Comparison of ENCODE assay signal across 8 mouse cellular contexts in the genomic region with DNA sequence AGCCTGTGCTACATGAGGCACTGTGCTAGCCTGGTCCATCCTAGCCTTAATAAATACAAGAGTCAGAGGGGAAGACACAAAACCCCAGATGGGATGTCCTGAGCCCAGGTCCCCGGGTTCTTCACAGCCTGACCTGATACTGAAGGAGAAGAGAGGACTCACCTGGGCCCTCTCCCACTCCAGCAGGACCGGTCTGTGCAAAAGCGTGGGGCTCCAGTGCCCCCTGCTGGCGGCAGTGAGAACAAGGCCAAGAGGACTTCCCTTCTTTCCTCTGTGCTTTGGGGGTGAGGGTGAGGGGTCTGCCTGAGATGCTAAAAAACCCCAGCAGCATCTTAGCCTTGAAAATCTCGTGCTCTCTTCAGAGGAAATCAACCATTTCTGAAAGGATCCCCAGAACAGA. TPM values are rescaled to one million over a fixed set of nuclear protein-coding genes. Genes with fewer than 3 reads are reported as not detected.
DNase-seq lines count a peak whose midpoint lies in the region; ATAC-seq and TF ChIP-seq lines count a peak whose summit lies in the region.

No protein-coding gene starts in this region.

- no peaks in the 10 kb centered on the region for H3K36me3 ChIP-seq in hindbrain, embryonic 10.5 days
- H3K36me3 ChIP-seq in hindbrain, embryonic 13.5 days, result no peaks in the 10 kb centered on the region
- H3K36me3 ChIP-seq in forebrain, embryonic 13.5 days (ENCODE audit: poor library complexity, severe bottlenecking), result no peaks in the 10 kb centered on the region
- no peaks in the 10 kb centered on the region for H3K36me3 ChIP-seq in midbrain, embryonic 13.5 days

- 17% methylated on average over 5 of the region's 5 CpGs for WGBS in hindbrain, embryonic 10.5 days
- 18% methylated on average over 5 of the region's 5 CpGs for WGBS in hindbrain, embryonic 13.5 days
- WGBS in forebrain, embryonic 13.5 days, result 13% methylated on average over 5 of the region's 5 CpGs
- 12% methylated on average over 5 of the region's 5 CpGs for WGBS in midbrain, embryonic 13.5 days

- H3K27me3 ChIP-seq in hindbrain, embryonic 10.5 days (ENCODE audit: insufficient read depth, poor library complexity, severe bottlenecking), result no peaks in the 10 kb centered on the region
- H3K27me3 ChIP-seq in hindbrain, embryonic 13.5 days, result no peaks in the 10 kb centered on the region
- H3K27me3 ChIP-seq in Patski, result no peaks in the 10 kb centered on the region
- H3K27me3 ChIP-seq in forebrain, embryonic 13.5 days, result no peaks in the 10 kb centered on the region
- 0 out of 2 replicates have a peak, but pooled peaks cover 3% of the 10 kb centered on the region for H3K27me3 ChIP-seq in midbrain, embryonic 13.5 days

- POLR2A ChIA-PET in Patski (lab: Charles Lee), result no interaction called here

- peak; percentile 89 for TF ChIP-seq CTCF in Patski (IDR thresholded peaks at IDR 0.05)

- H3K9ac ChIP-seq in hindbrain, embryonic 13.5 days, result no peak overlapping the region
- H3K9ac ChIP-seq in forebrain, embryonic 13.5 days, result no peak overlapping the region
- no peak overlapping the region for H3K9ac ChIP-seq in midbrain, embryonic 13.5 days (replicated peaks)

- DNase-seq in hindbrain, embryonic 10.5 days (ENCODE audit: low spot score), result peak; percentile 70
- DNase-seq in CD4-positive helper T cell, adult 2 months (ENCODE audit: low read depth, low spot score), result peak; percentile 52
- DNase-seq in Patski (ENCODE audit: low read depth, low spot score), result no peak
- no peak for DNase-seq in layer of hippocampus, adult 18-20 months (ENCODE audit: low spot score in 2 of 2)
- DNase-seq in c-Kit-positive CD71-positive TER-119-positive erythroid progenitor cells, embryonic 14.5 days (ENCODE audit: low spot score), result no peak

- in situ Hi-C loops in Patski (cut with MboI; ENCODE audit: low pct_unique_long_range_greater_than_20kb), result loop anchor here (5.0 kb wide), 2 partner anchors 33 to 127 kb away; no protein-coding TSS in a partner anchor

- H3K9me3 ChIP-seq in hindbrain, embryonic 10.5 days, result no peaks in the 10 kb centered on the region
- no peaks in the 10 kb centered on the region for H3K9me3 ChIP-seq in hindbrain, embryonic 13.5 days
- H3K9me3 ChIP-seq in forebrain, embryonic 13.5 days (replicated peaks), result no peaks in the 10 kb centered on the region
- no peaks in the 10 kb centered on the region for H3K9me3 ChIP-seq in midbrain, embryonic 13.5 days

- CTCF ChIA-PET in Patski (lab: Charles Lee), result interaction anchor here (0.9 to 3.4 kb wide), 5 partner anchors 26 to 85 kb away, joined by 3 to 29 read pairs (median 4); no protein-coding TSS in a partner anchor

- peaks cover 18% of the 10 kb centered on the region for H3K4me1 ChIP-seq in hindbrain, embryonic 10.5 days (replicated peaks)
- H3K4me1 ChIP-seq in hindbrain, embryonic 13.5 days (replicated peaks), result peaks cover 8% of the 10 kb centered on the region
- peaks cover 13% of the 10 kb centered on the region for H3K4me1 ChIP-seq in forebrain, embryonic 13.5 days
- H3K4me1 ChIP-seq in midbrain, embryonic 13.5 days (replicated peaks), result peaks cover 8% of the 10 kb centered on the region

- ATAC-seq in hindbrain, embryonic 13.5 days (ENCODE audit: low FRiP score), result no peak
- no peak for ATAC-seq in Patski
- ATAC-seq in forebrain, embryonic 13.5 days, result 0 out of 2 replicates have a peak, but pooled peaks have one; percentile 30
- peak; percentile 53; the same call in 1 of the 2 replicates for ATAC-seq in midbrain, embryonic 13.5 days

- no peak overlapping the region for H3K4me2 ChIP-seq in hindbrain, embryonic 13.5 days
- no peak overlapping the region for H3K4me2 ChIP-seq in forebrain, embryonic 13.5 days
- no peak overlapping the region for H3K4me2 ChIP-seq in midbrain, embryonic 13.5 days (replicated peaks)

- no peak overlapping the region for H3K4me3 ChIP-seq in hindbrain, embryonic 10.5 days
- no peak overlapping the region for H3K4me3 ChIP-seq in hindbrain, embryonic 13.5 days
- H3K4me3 ChIP-seq in forebrain, embryonic 13.5 days, result no peak overlapping the region
- no peak overlapping the region for H3K4me3 ChIP-seq in midbrain, embryonic 13.5 days (replicated peaks)

- H3K27ac ChIP-seq in hindbrain, embryonic 10.5 days, result 0 out of 2 replicates have a peak overlapping the region, but pooled peaks have one; percentile 72
- H3K27ac ChIP-seq in hindbrain, embryonic 13.5 days, result no peak overlapping the region
- no peak overlapping the region for H3K27ac ChIP-seq in forebrain, embryonic 13.5 days
- no peak overlapping the region for H3K27ac ChIP-seq in midbrain, embryonic 13.5 days

RNA-seq across cellular contexts. Expression of gene Arhgef10l, which starts 13.2 kb away (rescaled TPM):
- polyA plus RNA-seq in hindbrain, embryonic 10.5 days (2016; fragmentation: Nextera tagmentation; extraction: Ambion mirVana), result 23.7 and 32.3 TPM in 2 replicates
- polyA plus RNA-seq in hindbrain, embryonic 13.5 days (2015; fragmentation: Nextera tagmentation; extraction: Ambion mirVana), result 23.2 and 23.8 TPM in 2 replicates
- 34.1 TPM for polyA plus RNA-seq in Patski (2021)
- 20.2 and 22.0 TPM in 2 replicates for polyA plus RNA-seq in forebrain, embryonic 13.5 days (2015; fragmentation: Nextera tagmentation; extraction: Ambion mirVana)
- polyA plus RNA-seq in midbrain, embryonic 13.5 days (2015; fragmentation: Nextera tagmentation; extraction: Ambion mirVana), result 27.7 and 28.3 TPM in 2 replicates
- 10 to 100 TPM; 37.0 to 45.2 TPM for total RNA-seq in layer of hippocampus, adult 18-20 months (2021)

RNA-seq across cellular contexts. Expression of gene Rcc2, which starts 21.3 kb away (rescaled TPM):
- polyA plus RNA-seq in hindbrain, embryonic 10.5 days (2016; fragmentation: Nextera tagmentation; extraction: Ambion mirVana), result 33.9 and 37.5 TPM in 2 replicates
- polyA plus RNA-seq in hindbrain, embryonic 13.5 days (2015; fragmentation: Nextera tagmentation; extraction: Ambion mirVana), result 13.8 and 15.7 TPM in 2 replicates
- polyA plus RNA-seq in Patski (2021), result 84.8 TPM
- 34.0 and 35.5 TPM in 2 replicates for polyA plus RNA-seq in forebrain, embryonic 13.5 days (2015; fragmentation: Nextera tagmentation; extraction: Ambion mirVana)
- 23.6 and 26.3 TPM in 2 replicates for polyA plus RNA-seq in midbrain, embryonic 13.5 days (2015; fragmentation: Nextera tagmentation; extraction: Ambion mirVana)
- 10 to 100 TPM; 94.5 to 95.9 TPM for total RNA-seq in layer of hippocampus, adult 18-20 months (2021)

Comparison
In these comparisons a context has a peak if more than half of its experiments do, and no peak if none do; other contexts are left out.
1. DNase-seq: peak in hindbrain, embryonic 10.5 days (single experiment) and CD4-positive helper T cell, adult 2 months (single experiment); none in Patski (single experiment), layer of hippocampus, adult 18-20 months (0 of 2) and c-Kit-positive CD71-positive TER-119-positive erythroid progenitor cells, embryonic 14.5 days (single experiment).
2. ATAC-seq: peak in forebrain, embryonic 13.5 days (single experiment) and midbrain, embryonic 13.5 days (single experiment); none in hindbrain, embryonic 13.5 days (single experiment) and Patski (single experiment).